ENCODE assay signal across 24 mouse cellular contexts in the genomic region with DNA sequence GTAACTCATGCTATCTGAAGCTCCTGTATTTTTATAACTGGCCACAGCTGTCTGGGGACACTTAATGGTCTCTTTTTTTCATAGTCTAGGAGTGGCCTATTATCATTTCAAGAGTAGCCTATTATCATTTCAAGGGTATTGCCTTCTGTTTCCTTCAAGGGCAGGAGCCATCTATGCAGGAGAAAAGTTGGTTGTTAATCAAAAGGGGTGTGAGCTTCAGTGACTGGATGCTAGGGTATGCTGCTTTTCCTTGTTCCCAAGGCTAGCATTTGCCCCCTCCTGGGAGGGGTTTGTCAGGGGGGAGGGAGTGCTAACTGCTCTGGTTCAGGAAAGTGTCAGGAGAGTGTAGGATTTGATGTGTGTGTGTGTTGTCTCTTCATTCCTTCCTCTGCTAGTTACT.
DNase-seq lines count a peak whose midpoint lies in the region; ATAC-seq lines count a peak whose summit lies in the region.
"Had no signal": no experiment of that assay in that cellular context is flagged by ENCODE, and none has a peak within 500 bp of the region (broad histone marks: within the 10 kb centered on the region; RNA-seq: fewer than 3 reads in every experiment).

No protein-coding gene starts in this region.

- DNase-seq in R1 (ENCODE audit: low read depth, low spot score): peak; percentile 30
- DNase-seq in layer of hippocampus, adult 8-10 months (ENCODE audit: low spot score in 2 of 2): no peak
- no peak for DNase-seq in layer of hippocampus, postnatal 36 days
- DNase-seq: adrenal gland, adult 8-10 months; adrenal gland, postnatal 14 days; adrenal gland, postnatal 36 days; B cell, adult 2 months; cerebellum, adult 11-12 months; cerebellum, adult 2 months; cerebellum, adult 9-10 months; cerebellum, postnatal 10 days; cerebellum, postnatal 25 days; forebrain, postnatal 0 days had no signal

- 0 out of 2 replicates have a peak, but pooled peaks have one; percentile 19 for ATAC-seq in midbrain, embryonic 12.5 days (ENCODE audit: low FRiP score, low read depth)
- ATAC-seq in midbrain, embryonic 16.5 days: no peak
- ATAC-seq: activated CD4-positive, CD25-positive, alpha-beta regulatory T cell, adult 4 months; CD4-positive, CD25-positive, alpha-beta regulatory T cell, adult 4 months; forebrain, embryonic 13.5 days; forebrain, embryonic 15.5 days; forebrain, postnatal 0 days; Patski had no signal

- no peak overlapping the region for H3K4me2 ChIP-seq in midbrain, embryonic 12.5 days (replicated peaks)
- no peak overlapping the region for H3K4me2 ChIP-seq in midbrain, embryonic 16.5 days (ENCODE audit: low read length)
- H3K4me2 ChIP-seq: embryonic facial prominence, embryonic 12.5 days; forebrain, embryonic 13.5 days; forebrain, embryonic 15.5 days had no signal

- no peaks in the 10 kb centered on the region for H3K4me1 ChIP-seq in midbrain, embryonic 12.5 days
- no peaks in the 10 kb centered on the region for H3K4me1 ChIP-seq in midbrain, embryonic 16.5 days (ENCODE audit: control insufficient read depth, insufficient read depth, low read length)
- H3K4me1 ChIP-seq: embryonic facial prominence, embryonic 10.5 days; embryonic facial prominence, embryonic 12.5 days; forebrain, embryonic 13.5 days; forebrain, embryonic 15.5 days had no signal

- H3K27me3 ChIP-seq in midbrain, embryonic 12.5 days: no peaks in the 10 kb centered on the region
- no peaks in the 10 kb centered on the region for H3K27me3 ChIP-seq in midbrain, embryonic 16.5 days (ENCODE audit: control insufficient read depth, insufficient read depth, low read depth, low read length)
- H3K27me3 ChIP-seq: CH12.LX; embryonic facial prominence, embryonic 12.5 days; forebrain, embryonic 13.5 days; forebrain, embryonic 15.5 days; Patski had no signal

- no peak overlapping the region for H3K4me3 ChIP-seq in midbrain, embryonic 12.5 days
- no peak overlapping the region for H3K4me3 ChIP-seq in midbrain, embryonic 16.5 days (ENCODE audit: low read depth, low read length)
- H3K4me3 ChIP-seq: embryonic facial prominence, embryonic 10.5 days; embryonic facial prominence, embryonic 12.5 days; forebrain, embryonic 13.5 days; forebrain, embryonic 15.5 days had no signal

- no peak overlapping the region for H3K9ac ChIP-seq in midbrain, embryonic 12.5 days (replicated peaks)
- no peak overlapping the region for H3K9ac ChIP-seq in midbrain, embryonic 16.5 days (ENCODE audit: low read depth, low read length)
- H3K9ac ChIP-seq: embryonic facial prominence, embryonic 12.5 days; forebrain, embryonic 13.5 days; forebrain, embryonic 15.5 days; forebrain, postnatal 0 days had no signal

- H3K9me3 ChIP-seq in midbrain, embryonic 12.5 days: no peaks in the 10 kb centered on the region
- H3K9me3 ChIP-seq in midbrain, embryonic 16.5 days (replicated peaks; ENCODE audit: control insufficient read depth, low read length, poor library complexity, severe bottlenecking): no peaks in the 10 kb centered on the region
- H3K9me3 ChIP-seq: embryonic facial prominence, embryonic 10.5 days; embryonic facial prominence, embryonic 12.5 days; forebrain, embryonic 13.5 days; forebrain, embryonic 15.5 days; G1E had no signal

- no peak overlapping the region for H3K27ac ChIP-seq in midbrain, embryonic 12.5 days (replicated peaks)
- H3K27ac ChIP-seq in midbrain, embryonic 16.5 days (ENCODE audit: low read length): no peak overlapping the region
- H3K27ac ChIP-seq: embryonic facial prominence, embryonic 10.5 days; embryonic facial prominence, embryonic 12.5 days; forebrain, embryonic 13.5 days; forebrain, embryonic 15.5 days had no signal

- H3K36me3 ChIP-seq in midbrain, embryonic 12.5 days: no peaks in the 10 kb centered on the region
- no peaks in the 10 kb centered on the region for H3K36me3 ChIP-seq in midbrain, embryonic 16.5 days (ENCODE audit: control insufficient read depth, insufficient read depth, low read length)
- H3K36me3 ChIP-seq: embryonic facial prominence, embryonic 10.5 days; embryonic facial prominence, embryonic 12.5 days; forebrain, embryonic 15.5 days; G1E had no signal
